Mouse (Mus musculus): ENCODE results near the gene Ankrd37.
A peak's percentile ranks its signal among the peaks of the same experiment; 100 is the strongest.

Ankrd37 gene

GRCm38 (mm10) chr8:45975126-45975836 is 30.2 kb downstream of the Ankrd37 start, which contains the start of the genes 1700029J07Rik and Ufsp2:
Gene 1700029J07Rik (minus strand): TSS chr8:45975252.
Gene Ufsp2 (plus strand): TSS chr8:45975528.
- peak; percentile 100 for DNase-seq (ENCODE audit: low read depth, low spot score)

- DNase-seq (ENCODE audit: low read depth, low spot score), result peak; percentile 8
These were observed 31.5 kb downstream of the Ankrd37 start for GRCm38 (mm10) chr8:45973988-45974505.

- DNase-seq (ENCODE audit: low read depth, low spot score), result no peak
These were observed 34.6 kb downstream of the Ankrd37 start for GRCm38 (mm10) chr8:45970894-45971293.

- DNase-seq (ENCODE audit: low read depth, low spot score), result no peak
These were observed 54.9 kb downstream of the Ankrd37 start for GRCm38 (mm10) chr8:45950622-45951021.
